Mouse (Mus musculus) myocyte (in vitro differentiated cells): ENCODE measurements at regions not wholly inside any gene's neighbourhood (a gene's known extent, or its start where the extent isn't known, plus 50 kb on each side); places are given as distances from the start of the nearest gene placed in this dataset.

Source experiments
- H3K27me3 ChIP-seq: one replicate; pipeline ENCODE4 v1.6.1; 2011; ENCODE audit not compliant: control insufficient read depth, insufficient read depth, insufficient read length
- H3K36me3 ChIP-seq: one replicate; pipeline ENCODE4 v1.6.1; 2011; ENCODE audit not compliant: control insufficient read depth, insufficient read depth
- H3K4me2 ChIP-seq: one replicate; pipeline ENCODE4 v1.6.1; 2011; ENCODE audit warnings: low read depth, control low read depth
- H3K4me3 ChIP-seq: one replicate; pipeline ENCODE4 v1.5.1; 2011; ENCODE audit warnings: mild to moderate bottlenecking, control low read depth, moderate library complexity
- H3K79me2 ChIP-seq: one replicate; pipeline ENCODE4 v1.6.1; 2011; ENCODE audit not compliant: control insufficient read depth, insufficient read depth
- H3ac ChIP-seq: one replicate; pipeline ENCODE4 v1.6.1; 2011; ENCODE audit not compliant: control insufficient read depth, insufficient read length
- CEBPB ChIP-seq: IDR thresholded peaks from 2 replicates; pipeline ENCODE4 v1.6.1; 2011; ENCODE audit warnings: mild to moderate bottlenecking, moderate library complexity; ENCODE audit not compliant: poor library complexity, insufficient read depth, severe bottlenecking
- E2F4 ChIP-seq: IDR thresholded peaks from one replicate; pipeline ENCODE4 v1.6.1; 2011; ENCODE audit warnings: mild to moderate bottlenecking, control low read depth, moderate library complexity; ENCODE audit not compliant: insufficient read depth
- MAX ChIP-seq: IDR thresholded peaks from one replicate; pipeline ENCODE4 v1.6.1; 2011; ENCODE audit warnings: low read depth, mild to moderate bottlenecking, control low read depth
- MYOD1 ChIP-seq, 3 experiments: IDR thresholded peaks; one replicate each; pipeline ENCODE4 v1.6.1; 2011; ENCODE audit warnings: control low read depth in 2 of 3, low read depth in 2 of 3, mild to moderate bottlenecking in 2 of 3, moderate library complexity in 1 of 3; ENCODE audit not compliant: insufficient read length in 2 of 3, control insufficient read depth in 1 of 3
- MYOG ChIP-seq, 3 experiments: IDR thresholded peaks; one replicate each; pipeline ENCODE4 v1.6.1; 2011; ENCODE audit warnings: control low read depth in 2 of 3, low read depth in 2 of 3, mild to moderate bottlenecking in 2 of 3; ENCODE audit not compliant: insufficient read length in 2 of 3, control insufficient read depth in 1 of 3, insufficient read depth in 1 of 3
- POLR2A ChIP-seq: IDR thresholded peaks from one replicate; pipeline ENCODE4 v1.6.1; 2011; ENCODE audit warnings: low read depth, mild to moderate bottlenecking, control low read depth, moderate library complexity; ENCODE audit not compliant: insufficient read length
- POLR2AphosphoS2 ChIP-seq: IDR thresholded peaks from one replicate; pipeline ENCODE4 v1.6.1; 2011; ENCODE audit warnings: low read depth, control low read depth; ENCODE audit not compliant: insufficient read length
- REST ChIP-seq: IDR thresholded peaks from one replicate; pipeline ENCODE4 v1.6.1; 2011; ENCODE audit warnings: mild to moderate bottlenecking, control low read depth, moderate library complexity; ENCODE audit not compliant: insufficient read depth, insufficient read length
- SRF ChIP-seq: IDR thresholded peaks from one replicate; pipeline ENCODE4 v1.6.1; 2011; ENCODE audit warnings: low read depth; ENCODE audit not compliant: control insufficient read depth, insufficient read length
- TCF12 ChIP-seq: IDR thresholded peaks from one replicate; pipeline ENCODE4 v1.6.1; 2011; ENCODE audit warnings: mild to moderate bottlenecking, control low read depth; ENCODE audit not compliant: poor library complexity, insufficient read depth, severe bottlenecking
- TCF3 ChIP-seq: IDR thresholded peaks from one replicate; pipeline ENCODE4 v1.6.1; 2011; ENCODE audit warnings: low read depth, control low read depth; ENCODE audit not compliant: insufficient read length
- USF1 ChIP-seq: IDR thresholded peaks from one replicate; pipeline ENCODE4 v1.6.1; 2011; ENCODE audit warnings: low read depth, mild to moderate bottlenecking, control low read depth, moderate library complexity

- no peak for TF ChIP-seq MYOG (IDR thresholded peaks at IDR 0.05; ENCODE audit: control insufficient read depth in 1 of 3, insufficient read depth in 1 of 3, insufficient read length in 2 of 3, low read depth in 2 of 3)
- TF ChIP-seq SRF, result no peak
- TF ChIP-seq POLR2A, result no peak
- no peak for TF ChIP-seq TCF3
- no peak for TF ChIP-seq USF1
- TF ChIP-seq TCF12, result no peak
- TF ChIP-seq MYOD1 (IDR thresholded peaks at IDR 0.05; ENCODE audit: control insufficient read depth in 1 of 3, insufficient read length in 2 of 3, low read depth in 2 of 3), result no peak
- no peak for TF ChIP-seq CEBPB
- no peak for TF ChIP-seq MAX
- no peak for TF ChIP-seq E2F4
- TF ChIP-seq REST, result no peak
- TF ChIP-seq POLR2AphosphoS2, result no peak
- no peaks in the 10 kb centered on the region for H3K27me3 ChIP-seq
These were observed 227.5 kb upstream of the Itga1 start for GRCm38 (mm10) chr13:115329000-115329960.

GRCm38 (mm10) chr13:115326294-115326693 is 224.5 kb upstream of the Itga1 start:
- Histone ChIP-seq H3K27me3 (no peaks in the 10 kb centered on the region), H3K4me2 (no peak overlapping the region), H3K36me3 (no peaks in the 10 kb centered on the region), H3K79me2 (no peaks in the 10 kb centered on the region), H3K4me3 (no peak overlapping the region), H3ac (no peak overlapping the region)
- TF ChIP-seq MYOD1 (IDR thresholded peaks at IDR 0.05; ENCODE audit: control insufficient read depth in 1 of 3, insufficient read length in 2 of 3, low read depth in 2 of 3) (no peak), CEBPB (no peak), POLR2A (no peak), E2F4 (no peak), MAX (no peak), POLR2AphosphoS2 (no peak), SRF (no peak), MYOG (IDR thresholded peaks at IDR 0.05; ENCODE audit: control insufficient read depth in 1 of 3, insufficient read depth in 1 of 3, insufficient read length in 2 of 3, low read depth in 2 of 3) (no peak), REST (no peak), USF1 (no peak), TCF3 (no peak), TCF12 (no peak)

More at GRCm38 (mm10) chr13:115329000-115329960, 227.5 kb upstream of the Itga1 start:
- Histone ChIP-seq H3K79me2 (no peaks in the 10 kb centered on the region), H3K4me3 (no peak overlapping the region), H3K4me2 (no peak overlapping the region), H3K36me3 (no peaks in the 10 kb centered on the region), H3ac (no peak overlapping the region)

GRCm38 (mm10) chr13:115316681-115317080 is 214.9 kb upstream of the Itga1 start:
- Histone ChIP-seq H3K36me3 (no peaks in the 10 kb centered on the region), H3ac (no peak overlapping the region), H3K4me3 (no peak overlapping the region), H3K79me2 (no peaks in the 10 kb centered on the region), H3K4me2 (no peak overlapping the region), H3K27me3 (no peaks in the 10 kb centered on the region)
- TF ChIP-seq SRF, result no peak
- TF ChIP-seq POLR2A, result no peak
- no peak for TF ChIP-seq TCF3
- TF ChIP-seq MAX, result no peak
- no peak for TF ChIP-seq MYOG (IDR thresholded peaks at IDR 0.05; ENCODE audit: control insufficient read depth in 1 of 3, insufficient read depth in 1 of 3, insufficient read length in 2 of 3, low read depth in 2 of 3)
- TF ChIP-seq POLR2AphosphoS2, result no peak
- TF ChIP-seq REST, result no peak
- TF ChIP-seq CEBPB, result no peak
- TF ChIP-seq TCF12, result no peak
- TF ChIP-seq MYOD1 (IDR thresholded peaks at IDR 0.05; ENCODE audit: control insufficient read depth in 1 of 3, insufficient read length in 2 of 3, low read depth in 2 of 3), result no peak
- no peak for TF ChIP-seq E2F4
- TF ChIP-seq USF1, result no peak

GRCm38 (mm10) chr13:115308586-115308985 is 206.8 kb upstream of the Itga1 start:
- Histone ChIP-seq H3K4me2 (no peak overlapping the region), H3K27me3 (no peaks in the 10 kb centered on the region), H3K4me3 (no peak overlapping the region), H3ac (no peak overlapping the region), H3K36me3 (no peaks in the 10 kb centered on the region), H3K79me2 (no peaks in the 10 kb centered on the region)
- no peak for TF ChIP-seq REST
- TF ChIP-seq POLR2AphosphoS2, result no peak
- TF ChIP-seq POLR2A, result no peak
- no peak for TF ChIP-seq CEBPB
- TF ChIP-seq MYOG (IDR thresholded peaks at IDR 0.05; ENCODE audit: control insufficient read depth in 1 of 3, insufficient read depth in 1 of 3, insufficient read length in 2 of 3, low read depth in 2 of 3), result no peak
- no peak for TF ChIP-seq E2F4
- no peak for TF ChIP-seq TCF12
- TF ChIP-seq MYOD1 (IDR thresholded peaks at IDR 0.05; ENCODE audit: control insufficient read depth in 1 of 3, insufficient read length in 2 of 3, low read depth in 2 of 3), result no peak
- no peak for TF ChIP-seq SRF
- TF ChIP-seq USF1, result no peak
- no peak for TF ChIP-seq TCF3
- TF ChIP-seq MAX, result no peak
